Mouse (Mus musculus) c-Kit-positive CD71-positive TER-119-positive erythroid progenitor cells, embryonic 14.5 days (primary cell): ENCODE measurements around the gene Hyls1.
A peak's percentile ranks its signal among the peaks of the same experiment; 100 is the strongest.
"Not testable (repeated sequence)": the region's sequence is repeated elsewhere in the genome, so short reads cannot be mapped to it uniquely, and the experiment has no call there.

Source experiments
- DNase-seq: peaks from one replicate; pipeline ENCODE4 v3.0.0-alpha.2; 2013; ENCODE audit warnings: low spot score

Gene Hyls1

DNA sequence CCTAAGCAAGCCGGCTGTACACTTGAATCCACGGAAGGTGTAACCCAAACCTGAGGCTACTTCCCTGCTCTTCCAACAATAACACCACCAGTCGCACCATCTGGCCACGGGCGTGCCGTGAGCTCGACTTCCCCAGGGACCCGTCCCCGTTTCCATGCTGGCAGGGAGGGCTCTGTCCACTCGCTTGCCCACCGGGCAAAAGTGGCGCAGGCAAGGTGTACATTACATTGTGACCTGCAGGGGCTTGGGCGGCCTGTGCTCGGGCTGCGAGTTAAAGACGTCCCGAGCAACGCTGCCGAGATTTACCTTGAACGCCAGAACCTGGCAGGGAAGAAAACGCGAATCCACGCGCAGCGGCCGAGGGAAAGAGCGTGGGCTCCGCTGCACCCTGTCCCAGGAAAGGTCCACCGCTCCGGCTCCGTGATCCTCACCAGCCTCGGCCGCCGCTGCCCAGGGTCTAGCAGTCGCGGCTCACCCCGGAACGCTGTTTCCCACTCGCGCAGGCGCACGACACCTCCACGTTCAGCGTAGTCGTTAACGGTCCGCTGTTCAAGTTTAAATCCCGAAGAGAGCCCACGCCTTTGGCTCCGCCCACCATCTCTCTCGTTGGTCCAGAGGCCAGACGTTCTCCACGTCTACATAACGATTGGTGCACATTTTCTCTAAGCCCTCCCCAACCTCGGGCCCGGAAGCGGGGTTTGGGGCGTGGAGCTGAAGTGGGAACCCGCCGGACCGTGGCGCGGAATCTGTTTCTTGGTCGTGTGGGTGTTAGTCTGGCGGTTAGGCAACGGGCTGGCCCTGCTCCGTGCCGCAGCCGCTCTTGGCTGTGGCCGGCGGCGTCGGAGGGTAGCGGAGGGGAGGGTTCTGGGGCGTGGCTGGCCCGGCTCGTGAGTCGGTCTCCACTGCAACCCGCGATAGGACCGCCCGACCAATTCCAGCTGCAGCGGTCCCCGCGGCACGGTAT, at the start of gene Hyls1, which contains the start of gene Pate2:
TSS of gene Hyls1 (minus strand) at position 828 of the 964 bp plus-strand sequence.
TSS of gene Pate2 (plus strand) at position 714 of the 964 bp plus-strand sequence.
- DNase-seq: peak; percentile 96

DNA sequence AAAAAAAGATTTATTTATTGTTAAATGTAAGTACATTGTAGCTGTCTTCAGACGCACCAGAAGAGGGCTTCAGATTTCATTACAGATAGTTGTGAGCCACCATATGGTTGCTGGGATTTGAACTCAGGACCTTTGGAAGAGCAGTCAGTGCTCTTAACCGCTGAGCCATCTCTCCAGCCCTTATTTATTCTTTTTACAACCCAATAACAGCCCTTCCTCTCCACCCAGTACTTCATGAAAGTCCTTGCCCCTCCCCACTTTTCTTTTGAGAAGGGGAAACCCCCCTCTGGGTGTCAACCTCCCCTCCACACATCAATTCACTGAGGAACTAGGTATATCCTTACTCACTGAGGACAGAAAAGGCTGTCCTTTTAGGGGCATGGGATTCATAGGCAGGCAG, 46.6 kb upstream of the Hyls1 start:
- DNase-seq: not testable (repeated sequence)

DNA sequence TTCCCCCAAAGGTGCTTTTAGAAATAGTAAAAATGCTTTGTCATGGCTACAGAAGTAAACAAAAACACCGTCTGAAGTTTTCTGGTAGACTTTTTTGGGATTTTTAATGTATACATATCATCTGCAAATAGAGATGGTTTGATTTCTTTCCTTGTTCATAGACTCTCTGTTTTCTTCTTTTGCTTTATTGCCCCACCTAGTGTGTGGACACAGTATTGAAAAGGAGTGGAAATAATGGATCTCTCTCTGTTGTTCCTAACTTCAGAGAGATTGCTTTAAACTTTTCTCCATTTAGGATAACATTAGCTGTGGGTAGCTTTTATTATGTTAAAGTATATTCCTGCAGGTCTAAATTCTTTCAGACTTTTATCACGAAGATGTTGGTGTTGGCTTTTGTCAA, 43.8 kb upstream of the Hyls1 start:
- DNase-seq: no peak

DNA sequence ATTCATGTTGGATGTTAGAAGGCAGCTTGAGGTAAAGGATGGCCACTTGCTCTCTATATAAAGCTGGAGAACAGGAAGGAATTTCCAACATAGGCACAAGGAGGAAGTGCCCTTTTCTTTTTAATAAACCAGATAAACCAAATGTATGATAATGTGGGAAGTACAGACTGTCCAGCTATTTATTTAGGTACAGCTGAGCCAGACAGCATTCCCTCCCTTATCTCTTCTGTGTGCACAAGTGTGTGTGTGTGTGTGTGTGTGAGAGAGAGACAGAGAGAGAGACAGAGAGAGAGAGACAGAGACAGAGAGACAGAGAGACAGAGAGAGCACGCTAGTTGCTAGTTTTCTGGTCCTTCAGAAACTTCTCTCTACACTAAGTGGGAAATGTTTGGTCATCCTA, 41.6 kb upstream of the Hyls1 start, which contains the start of gene Pate4:
TSS of gene Pate4 (minus strand) at position 101 of the 400 bp plus-strand sequence.
- DNase-seq: no peak

DNA sequence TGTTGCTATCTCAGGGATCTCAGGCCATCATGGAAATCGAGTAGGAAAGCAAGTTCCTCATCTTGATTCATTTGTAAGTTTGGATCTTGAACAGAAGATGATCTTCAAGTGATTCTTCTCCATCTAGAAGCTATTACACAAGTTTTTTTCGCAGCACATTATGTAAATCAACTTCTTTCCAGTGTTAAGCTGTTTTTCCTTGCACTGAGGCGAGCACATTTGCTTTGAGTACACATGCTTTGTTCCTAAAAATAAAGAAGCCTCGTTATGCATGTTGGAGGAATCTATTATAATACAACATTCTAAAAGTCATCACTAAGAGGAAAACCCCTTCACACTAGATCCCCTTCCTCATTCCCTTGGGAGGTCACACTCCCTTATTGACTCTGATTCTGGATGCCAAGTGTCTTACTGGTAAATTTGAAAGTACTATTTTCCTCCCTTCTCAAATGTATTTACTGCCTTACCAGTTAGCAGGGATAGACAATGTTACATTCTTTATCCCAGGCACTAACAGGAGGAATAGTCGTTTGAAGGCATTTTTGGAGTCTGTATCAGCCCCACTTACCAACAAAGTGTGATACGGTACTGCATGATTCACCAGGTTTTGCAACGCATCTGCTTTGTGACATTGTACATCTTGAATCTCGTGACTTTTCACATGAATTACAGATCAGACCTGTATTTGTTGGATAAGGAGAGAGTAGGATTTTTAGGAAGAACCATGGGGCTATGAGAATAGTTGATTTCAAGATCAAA, 37.6 kb upstream of the Hyls1 start:
- DNase-seq: no peak

DNA sequence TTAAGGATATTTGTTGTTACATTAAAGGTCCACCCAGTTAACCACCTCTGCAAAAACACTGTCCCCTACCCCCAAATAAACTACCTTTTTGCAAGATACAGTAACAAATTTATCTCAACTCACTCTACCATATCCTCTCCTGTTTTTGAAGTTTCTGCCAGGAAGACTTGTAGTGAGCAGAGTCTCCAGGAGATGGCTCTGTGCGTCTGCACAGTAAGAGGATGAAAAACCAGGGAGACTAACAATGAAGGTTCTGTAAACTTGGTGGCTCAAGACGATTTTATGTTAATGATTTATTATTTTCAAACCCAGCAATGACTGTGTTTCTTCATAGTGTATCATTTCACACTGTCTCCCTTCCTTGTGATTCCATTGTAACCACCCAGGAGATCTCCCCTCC, 22.7 kb upstream of the Hyls1 start:
- no peak for DNase-seq

DNA sequence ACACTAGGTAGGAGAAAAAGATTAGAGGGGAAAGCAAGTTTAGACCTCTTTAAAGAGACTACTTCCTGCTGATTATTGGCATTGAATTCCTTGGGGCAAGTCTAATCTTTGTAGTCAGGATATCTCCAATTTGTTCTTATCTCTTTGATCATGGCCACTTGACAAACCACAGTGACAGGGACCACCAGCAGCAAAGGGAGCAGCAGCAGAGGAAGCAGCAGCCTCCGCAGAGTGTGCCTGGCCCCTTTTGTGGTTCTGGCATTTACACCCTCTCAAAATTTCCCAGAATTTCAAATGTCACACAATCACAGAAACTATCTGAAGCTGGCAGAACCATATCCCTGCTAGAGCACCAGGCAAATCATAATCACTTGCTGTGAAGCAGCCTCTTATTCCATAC, 17.5 kb upstream of the Hyls1 start:
- DNase-seq: no peak

DNA sequence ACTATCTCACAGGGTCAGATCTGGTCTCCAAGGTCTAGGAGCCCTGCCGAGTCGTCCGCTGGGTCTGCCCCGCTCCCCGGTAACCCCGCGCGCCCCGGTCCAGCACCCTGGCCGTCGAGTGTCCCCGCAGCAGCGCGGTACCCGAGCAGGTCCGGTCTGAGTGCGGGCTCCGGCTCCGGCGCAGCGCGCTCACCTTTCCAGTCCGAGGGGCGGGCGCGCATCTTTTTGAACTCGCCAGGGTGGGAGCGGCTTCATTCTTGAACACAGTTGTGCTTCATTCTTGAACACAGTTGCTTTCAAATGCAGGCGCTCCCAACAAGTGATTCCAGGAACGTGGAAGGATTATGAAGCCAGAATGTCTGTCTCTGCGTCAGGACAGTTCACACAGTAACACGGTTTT, 4.2 kb upstream of the Hyls1 start:
- DNase-seq: no peak

DNA sequence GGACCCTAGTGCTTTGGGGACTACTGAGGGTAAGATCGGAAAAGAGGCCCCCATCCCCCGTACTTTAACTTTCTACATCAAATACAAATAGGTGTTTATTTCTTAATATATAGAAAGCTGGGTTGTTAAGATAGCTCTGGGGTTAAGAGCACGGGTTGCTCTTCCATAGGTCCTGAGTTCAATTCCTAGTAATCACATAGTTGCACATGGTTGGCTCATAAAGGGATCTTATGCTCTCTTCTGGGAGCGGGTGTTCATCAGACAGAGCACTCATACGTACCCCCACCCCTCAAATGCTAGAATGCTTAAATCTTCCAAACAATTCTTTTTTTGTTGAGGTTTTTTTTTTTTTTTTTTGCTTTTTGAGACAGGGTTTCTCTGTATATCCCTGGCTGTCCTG, 465 bp upstream of the Hyls1 start:
- no peak for DNase-seq

DNA sequence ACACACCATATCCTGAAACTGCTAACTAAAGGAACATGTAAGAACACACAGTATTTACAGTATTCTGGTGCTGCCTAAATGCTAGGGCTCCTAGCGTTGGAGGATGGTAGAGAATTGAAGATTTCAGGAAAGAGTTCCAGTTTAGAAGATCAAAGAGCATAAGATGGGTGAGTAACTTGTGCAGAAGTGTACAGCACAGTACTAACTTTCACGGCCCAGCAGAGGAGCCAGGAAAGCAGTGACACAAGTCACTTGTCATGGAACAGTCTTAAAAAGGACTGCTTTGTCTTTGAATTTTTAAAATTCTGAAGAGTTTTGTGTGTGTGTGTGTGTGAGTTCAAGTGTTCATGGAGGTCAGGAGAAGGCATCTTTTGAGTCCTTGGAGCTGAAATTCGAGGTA, 2.2 kb downstream of the Hyls1 start:
- no peak for DNase-seq

DNA sequence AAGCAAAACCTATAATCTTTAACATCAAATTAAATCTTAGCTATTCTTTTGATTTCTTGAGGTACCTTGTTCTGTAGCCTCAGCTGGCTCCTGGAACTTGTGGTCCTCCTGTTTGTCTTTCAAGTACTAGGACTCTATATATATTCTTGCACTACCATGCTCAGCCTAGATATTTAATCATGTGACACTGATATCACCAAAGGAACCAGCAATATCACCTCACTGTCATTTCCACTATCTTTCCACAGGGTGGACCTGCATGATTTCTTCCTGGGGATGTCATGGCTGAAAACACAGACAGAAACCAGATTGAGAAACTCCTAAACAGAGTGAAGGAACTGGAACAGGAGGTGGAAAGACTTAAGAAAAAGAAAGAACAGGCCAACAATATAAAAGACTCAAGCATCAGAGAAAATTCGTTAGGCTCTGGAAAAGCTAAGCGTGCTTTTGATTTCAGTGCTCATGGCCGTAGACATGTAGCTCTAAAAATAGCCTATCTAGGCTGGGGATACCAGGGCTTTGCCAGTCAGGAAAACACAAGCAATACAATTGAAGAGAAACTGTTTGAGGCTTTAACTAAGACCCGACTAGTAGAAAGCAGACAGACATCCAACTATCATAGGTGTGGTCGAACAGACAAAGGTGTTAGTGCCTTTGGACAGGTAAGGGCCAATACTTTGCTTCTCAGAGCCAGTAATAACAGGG, 5.5 kb downstream of the Hyls1 start:
- no peak for DNase-seq

DNA sequence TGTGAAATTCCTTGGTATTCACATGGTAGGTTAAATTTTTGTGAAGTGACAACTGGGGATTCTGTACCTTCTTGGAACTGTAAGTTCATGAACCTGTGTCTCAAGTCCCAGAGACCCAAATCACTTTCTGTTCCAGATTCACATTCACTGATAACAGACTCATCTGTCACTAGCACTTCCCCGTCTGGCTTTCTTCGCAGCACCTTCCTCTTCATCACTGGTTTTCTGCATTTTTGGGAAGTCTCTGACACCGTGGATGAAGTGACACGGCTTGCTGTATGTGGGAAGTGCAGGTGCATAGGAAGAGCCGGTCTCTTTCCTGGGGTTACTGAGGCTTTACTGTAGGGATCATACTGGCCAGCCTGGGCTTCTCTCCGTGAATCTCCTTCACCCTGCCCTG, 8.6 kb downstream of the Hyls1 start:
- no peak for DNase-seq

DNA sequence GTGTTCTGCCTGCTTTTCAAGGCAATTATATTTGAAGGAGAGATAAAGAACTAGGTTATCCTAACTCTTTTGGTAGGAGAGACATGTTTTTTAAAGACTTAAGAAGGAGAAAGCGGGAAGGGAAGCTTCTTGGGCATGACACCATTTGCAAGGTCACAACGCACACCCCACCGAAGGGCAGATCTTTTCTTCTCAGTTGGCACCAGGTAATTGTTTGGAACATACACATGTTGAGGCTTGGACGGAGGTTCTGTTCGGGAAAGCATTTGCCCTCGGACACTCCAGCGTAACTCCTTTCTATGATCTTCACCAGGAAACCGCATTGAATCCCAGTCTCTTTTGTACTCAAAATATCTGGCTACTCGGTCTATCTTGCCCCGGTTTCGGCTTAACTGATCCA, 9.1 kb downstream of the Hyls1 start:
- DNase-seq: no peak

DNA sequence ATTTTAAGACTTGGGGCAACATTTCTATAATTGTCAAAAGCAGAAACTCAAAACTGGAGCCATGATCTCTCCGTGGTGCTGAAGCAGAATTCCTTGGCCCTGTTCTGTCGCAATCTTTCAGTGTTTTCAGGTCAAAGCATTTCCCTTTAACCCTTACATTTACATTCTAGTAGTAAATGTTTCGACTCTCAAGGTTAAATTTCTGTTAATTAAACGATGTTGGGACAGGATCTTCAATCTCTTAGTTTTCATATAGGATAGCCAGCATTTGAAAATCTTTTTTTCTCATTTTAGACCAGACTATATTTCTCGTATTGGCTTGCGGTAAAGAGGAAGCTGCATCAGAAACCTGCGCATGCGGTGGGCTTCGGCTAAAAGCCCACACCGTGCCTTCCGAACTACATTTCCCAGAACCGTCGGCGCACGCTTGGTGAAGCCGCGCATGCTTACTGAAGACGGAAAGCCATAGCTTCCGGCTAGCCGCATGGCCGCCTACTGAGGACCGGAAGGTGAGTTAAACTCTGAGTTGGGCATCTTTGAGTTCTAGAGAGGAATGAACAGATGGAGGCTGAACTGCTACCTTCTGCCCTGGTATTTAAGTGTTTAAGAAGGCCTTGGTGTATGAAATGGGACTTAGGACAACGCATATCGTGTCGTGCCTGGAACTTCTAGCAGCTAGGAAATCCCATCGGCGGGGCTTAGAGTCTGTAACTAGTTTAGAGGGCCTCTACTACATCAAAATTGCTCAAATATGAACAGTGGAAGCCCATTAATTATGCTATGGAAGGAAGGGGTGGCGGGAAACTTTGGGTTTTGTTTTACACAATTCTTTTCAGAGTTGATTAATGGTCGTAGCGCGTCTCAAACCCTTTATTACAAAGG, 10.9 kb downstream of the Hyls1 start:
- peak; percentile 72 for DNase-seq

DNA sequence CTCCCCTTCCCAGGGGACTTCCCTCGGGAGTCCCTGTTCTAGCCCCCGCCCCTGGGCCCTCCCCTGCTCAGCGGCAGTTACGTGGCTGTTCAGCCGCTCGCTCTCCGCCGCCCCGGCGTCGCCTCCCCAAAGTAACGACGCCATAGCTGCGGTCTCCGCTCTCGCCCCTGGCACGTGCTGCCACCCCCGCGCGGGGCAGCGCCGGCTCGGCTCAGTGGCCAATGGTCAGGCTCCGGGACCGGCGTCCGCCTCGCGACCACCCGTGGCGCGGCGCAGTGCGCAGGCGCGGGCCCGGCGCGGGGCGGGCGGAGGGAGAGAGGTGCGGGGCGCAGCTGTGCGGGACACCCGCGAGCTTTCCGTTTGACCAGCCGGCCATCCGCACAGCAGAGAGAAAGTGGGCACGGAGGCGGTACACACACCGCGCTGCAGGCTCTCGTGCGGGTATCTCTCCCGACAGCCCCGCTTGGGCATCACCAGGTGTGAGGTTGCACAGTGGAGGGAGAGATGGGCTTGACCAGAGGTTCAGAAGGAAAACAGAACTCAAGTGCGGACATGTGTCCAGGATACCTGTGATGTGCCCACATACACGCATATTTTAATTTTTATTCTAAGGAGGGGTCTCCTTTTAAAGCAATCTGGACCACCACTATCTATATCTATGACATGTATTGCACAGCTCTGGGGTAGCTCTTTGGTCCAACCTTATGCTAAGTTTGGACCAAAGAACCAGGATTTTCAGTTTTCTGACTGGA, 11.8 kb downstream of the Hyls1 start, which contains the start of the genes Ddx25 and Pus3:
TSS of gene Ddx25 (minus strand) at position 272 of the 752 bp plus-strand sequence.
TSS of gene Pus3 (plus strand) at position 339 of the 752 bp plus-strand sequence.
- no peak for DNase-seq

DNA sequence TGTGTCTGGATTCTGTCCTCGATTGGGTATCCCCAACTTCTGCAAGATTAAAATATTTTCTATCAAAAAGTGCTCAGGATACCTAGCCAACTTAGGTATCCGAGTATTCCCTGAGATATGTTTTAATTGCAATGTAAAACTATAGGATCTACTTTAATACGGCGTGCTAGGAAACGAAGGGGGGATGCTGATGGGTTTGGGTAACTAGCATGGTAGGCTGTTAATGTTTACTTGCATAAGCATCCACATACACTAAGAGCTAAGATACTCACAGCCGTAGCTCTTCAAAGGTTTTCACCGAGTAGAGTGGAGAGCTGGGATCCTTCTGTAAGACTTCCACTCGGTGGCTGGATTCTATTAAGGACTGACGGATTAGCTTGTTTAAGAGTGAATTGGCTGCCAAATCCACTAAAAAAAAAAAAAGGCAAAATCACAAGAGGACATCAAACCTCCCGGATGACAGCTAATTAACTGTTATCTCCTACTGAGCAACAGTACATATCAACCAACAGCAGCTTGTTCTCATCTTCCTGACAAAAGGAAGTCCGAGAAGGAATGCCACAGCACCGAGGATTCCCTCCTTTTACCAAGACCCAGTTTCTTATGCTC, 13.6 kb downstream of the Hyls1 start:
- no peak for DNase-seq

DNA sequence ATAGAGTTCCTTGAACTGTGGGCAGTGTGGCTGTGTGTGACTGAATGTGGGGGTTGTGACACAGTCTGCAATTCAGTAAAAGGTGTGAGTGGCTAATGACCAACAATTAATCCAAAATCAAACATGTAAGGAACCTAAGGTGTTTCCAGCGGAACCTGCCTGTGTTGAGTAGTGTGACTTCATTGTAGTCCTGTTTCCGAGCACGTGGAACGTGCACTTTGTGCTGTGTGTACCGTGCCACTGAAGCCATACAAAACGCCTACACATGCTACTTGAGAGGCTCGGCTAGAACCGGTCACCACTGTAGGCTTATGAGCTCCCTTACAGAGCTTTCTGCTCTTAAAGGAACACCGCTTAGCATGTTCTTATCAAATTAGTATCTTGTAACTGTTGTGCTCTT, 21.7 kb downstream of the Hyls1 start:
- no peak for DNase-seq

DNA sequence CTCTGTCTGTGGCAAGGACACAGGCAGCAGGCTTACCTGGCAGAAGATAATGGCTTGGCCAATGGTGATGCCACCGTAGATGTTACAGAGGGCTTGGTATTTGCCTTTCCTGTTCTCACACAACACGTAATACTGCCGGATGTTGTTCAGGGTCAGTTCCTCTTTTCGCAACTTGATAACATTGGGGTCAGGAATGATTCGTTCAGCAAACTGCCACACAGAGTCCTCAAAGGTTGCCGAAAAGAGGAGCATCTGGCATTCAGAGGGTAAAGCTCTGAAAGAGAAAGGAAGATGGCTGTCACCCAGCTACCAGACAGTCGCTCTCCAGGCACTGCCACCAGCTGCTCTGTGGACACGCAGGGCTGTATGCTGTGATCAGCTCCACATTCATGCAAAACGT, 23.5 kb downstream of the Hyls1 start:
- no peak for DNase-seq

DNA sequence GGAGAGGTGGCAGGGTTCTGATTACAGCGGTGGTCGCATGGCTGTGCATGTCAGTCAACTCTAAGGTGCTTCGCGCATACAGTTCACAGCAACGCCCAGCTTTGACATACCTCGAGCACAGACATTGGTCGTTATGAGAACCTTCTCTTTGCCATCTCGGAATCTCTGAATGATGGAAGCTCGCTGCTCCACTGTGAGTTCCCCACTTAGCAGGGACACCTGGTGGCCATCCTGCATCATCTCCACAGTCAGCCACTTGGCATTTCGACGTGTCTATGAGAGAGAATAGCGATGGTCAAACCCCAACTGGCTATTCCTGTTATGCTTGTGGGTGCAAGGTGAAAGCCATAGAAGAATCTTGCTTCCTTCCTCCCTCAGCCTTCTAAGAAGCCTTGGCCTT, 24.5 kb downstream of the Hyls1 start:
- DNase-seq: no peak

DNA sequence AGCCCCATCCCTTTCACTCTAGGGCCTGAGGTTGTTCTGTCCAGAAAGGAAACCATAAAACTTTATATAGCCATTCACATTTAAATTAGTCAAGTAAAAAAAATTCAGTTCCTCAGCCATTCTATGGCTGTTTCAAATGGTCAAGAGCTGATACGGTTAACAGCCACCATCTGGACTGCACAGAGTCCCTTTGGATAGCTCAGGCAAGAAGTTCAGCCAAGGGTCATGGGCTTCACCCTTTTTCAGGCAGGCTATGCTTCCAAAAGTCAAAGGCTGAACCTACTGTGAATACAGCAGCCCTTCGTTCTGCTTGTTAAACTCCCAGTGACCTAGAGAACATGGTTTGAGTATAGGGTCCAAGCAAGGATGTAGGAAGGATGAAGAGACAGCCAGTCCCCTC, 25.5 kb downstream of the Hyls1 start:
- no peak for DNase-seq
